Mouse (Mus musculus) kidney, postnatal 0 days (tissue): Measurements from ENCODE around the gene Begain. TPM values are rescaled to one million over a fixed set of nuclear protein-coding genes. Genes with fewer than 3 reads are reported as not detected.
A peak's percentile ranks its signal among the peaks of the same experiment; 100 is the strongest.

Experiments used
- ATAC-seq: fragments of 200-750 bp; cut with Nextera tagmentation; replicated peaks from 2 replicates; pipeline ENCODE4 v1.8.0; 2017; ENCODE audit warnings: low read depth, moderate number of reproducible peaks, moderate TSS enrichment, moderate library complexity; ENCODE audit not compliant: low FRiP score
- DNase-seq: peaks from one replicate; pipeline ENCODE4 v3.0.0-alpha.2; 2016; ENCODE audit warnings: low spot score
- H3K27ac ChIP-seq: fragments of 300-500 bp; sonication (generic); 2 replicates; pipeline ENCODE4 v1.5.1; 2014; ENCODE audit warnings: mild to moderate bottlenecking
- H3K27me3 ChIP-seq: fragments of 300-500 bp; sonication (generic); 2 replicates; pipeline ENCODE4 v1.6.1; 2014; ENCODE audit warnings: low read length, mixed read lengths; ENCODE audit not compliant: insufficient read depth
- H3K36me3 ChIP-seq: fragments of 300-500 bp; sonication (generic); 2 replicates; pipeline ENCODE4 v1.6.1; 2014; ENCODE audit warnings: low read length, mixed read lengths; ENCODE audit not compliant: insufficient read depth
- H3K4me1 ChIP-seq: fragments of 300-500 bp; sonication (generic); replicated peaks from 2 replicates; pipeline ENCODE4 v1.6.1; 2014; ENCODE audit warnings: antibody characterized with exemption, low read length, mixed read lengths; ENCODE audit not compliant: insufficient read depth
- H3K4me2 ChIP-seq: fragments of 300-500 bp; sonication (generic); 2 replicates; pipeline ENCODE4 v1.6.1; 2014; ENCODE audit warnings: mild to moderate bottlenecking, low read length, moderate library complexity, mixed read lengths
- H3K4me3 ChIP-seq: fragments of 300-500 bp; sonication (generic); replicated peaks from 2 replicates; pipeline ENCODE4 v1.5.1; 2014; ENCODE audit warnings: low read depth, low read length
- H3K9ac ChIP-seq: fragments of 300-500 bp; sonication (generic); 2 replicates; pipeline ENCODE4 v1.6.1; 2014; ENCODE audit warnings: low read depth, low read length
- H3K9me3 ChIP-seq: fragments of 300-500 bp; sonication (generic); replicated peaks from 2 replicates; pipeline ENCODE4 v1.6.1; 2016; ENCODE audit warnings: low read length, inconsistent platforms, mixed read lengths
- CTCF ChIP-seq: IDR thresholded peaks from 2 replicates; pipeline ENCODE4 v1.5.1; 2016; ENCODE audit warnings: antibody characterized with exemption, low read depth, mild to moderate bottlenecking, moderate library complexity
- WGBS: fragments of 180-500 bp; shearing (Covaris S2); extraction: QIAGEN DNeasy Blood & Tissue Kit; methylation state at CpG from one replicate; pipeline ENCODE4 v1.1.7; 2014; 5-methylcytosine and 5-hydroxymethylcytosine counted together
- polyA plus RNA-seq: library from polyadenylated mRNA; unstranded; fragments of >200 nt; fragmentation: Nextera tagmentation; extraction: Ambion mirVana; gene quantifications from 2 replicates; pipeline ENCODE4 v1.2.1, GENCODE M21; 2015

The Begain gene
- 3.0 and 3.2 TPM in 2 replicates for polyA plus RNA-seq

DNA sequence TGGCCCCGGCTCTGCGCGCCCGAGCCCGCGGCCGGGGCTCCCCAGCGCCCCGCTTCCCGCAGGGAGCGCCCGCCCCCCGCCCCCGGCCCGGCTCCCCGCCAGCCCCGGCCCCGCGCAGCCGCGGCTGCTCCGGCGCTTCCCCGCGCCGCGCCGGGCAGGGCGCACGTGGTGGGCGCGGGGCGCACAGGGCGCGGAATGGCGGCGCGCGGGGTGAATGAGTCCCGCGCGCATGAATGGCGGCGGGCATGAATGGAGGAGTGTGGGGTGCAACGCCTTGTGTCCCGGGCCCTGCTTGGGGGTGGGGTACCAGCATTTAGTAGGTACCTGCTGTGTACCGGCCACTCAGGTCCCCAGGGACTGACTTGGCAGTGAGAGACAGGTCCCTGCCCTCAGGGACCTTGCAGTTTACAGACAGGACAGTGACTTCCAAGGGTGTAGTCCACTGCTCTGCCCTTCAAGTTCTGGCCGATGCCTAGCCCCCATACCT is at the start of gene Begain:
Begain (minus strand) TSS at position 51 of the 487 bp plus-strand sequence.
- no peak for TF ChIP-seq CTCF
- H3K27me3 ChIP-seq, result no peaks in the 10 kb centered on the region
- H3K9me3 ChIP-seq, result no peaks in the 10 kb centered on the region
- H3K4me3 ChIP-seq, result peak within 1 kb of the TSS; percentile 48
- H3K36me3 ChIP-seq, result no peaks in the 10 kb centered on the region
- no peak within 1 kb of the TSS for H3K27ac ChIP-seq
- ATAC-seq (peak; percentile 37), DNase-seq (no peak)
- peaks cover 10% of the 10 kb centered on the region; the same call in 1 of the 2 replicates for H3K4me1 ChIP-seq
- H3K4me2 ChIP-seq, result peak within 1 kb of the TSS; percentile 97
- under 1% methylated on average over 31 of the region's 48 CpGs for WGBS
- H3K9ac ChIP-seq, result peak within 1 kb of the TSS; percentile 61

DNA sequence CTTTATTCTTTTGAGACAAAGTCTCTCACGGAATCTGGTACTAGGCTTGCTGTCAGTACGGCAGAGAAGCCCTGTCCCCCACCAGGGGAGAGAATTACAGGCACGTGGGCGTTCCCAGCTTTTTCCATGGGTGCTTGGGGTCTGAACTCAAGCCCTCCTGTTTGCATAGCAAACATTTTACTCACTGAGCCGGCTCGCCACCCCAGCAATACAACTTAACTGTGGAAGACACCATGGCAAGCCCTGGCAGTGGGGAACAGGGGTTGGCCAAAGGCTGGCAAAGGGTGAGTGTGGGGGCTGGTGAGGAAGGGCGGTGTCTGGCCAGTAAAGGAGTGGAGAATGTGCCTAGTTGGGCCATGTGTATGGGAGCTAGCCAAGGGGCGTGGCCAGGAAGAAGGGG is 47.7 kb upstream of the Begain start:
- H3K4me3 ChIP-seq, result no peak overlapping the region
- no peak overlapping the region for H3K9ac ChIP-seq
- H3K9me3 ChIP-seq, result no peaks in the 10 kb centered on the region
- 63% methylated on average over 8 of the region's 8 CpGs for WGBS
- DNase-seq (no peak), ATAC-seq (no peak)
- H3K4me1 ChIP-seq, result no peaks in the 10 kb centered on the region
- H3K27me3 ChIP-seq, result no peaks in the 10 kb centered on the region
- no peak overlapping the region for H3K27ac ChIP-seq
- H3K4me2 ChIP-seq, result no peak overlapping the region
- no peaks in the 10 kb centered on the region for H3K36me3 ChIP-seq
- TF ChIP-seq CTCF, result no peak

DNA sequence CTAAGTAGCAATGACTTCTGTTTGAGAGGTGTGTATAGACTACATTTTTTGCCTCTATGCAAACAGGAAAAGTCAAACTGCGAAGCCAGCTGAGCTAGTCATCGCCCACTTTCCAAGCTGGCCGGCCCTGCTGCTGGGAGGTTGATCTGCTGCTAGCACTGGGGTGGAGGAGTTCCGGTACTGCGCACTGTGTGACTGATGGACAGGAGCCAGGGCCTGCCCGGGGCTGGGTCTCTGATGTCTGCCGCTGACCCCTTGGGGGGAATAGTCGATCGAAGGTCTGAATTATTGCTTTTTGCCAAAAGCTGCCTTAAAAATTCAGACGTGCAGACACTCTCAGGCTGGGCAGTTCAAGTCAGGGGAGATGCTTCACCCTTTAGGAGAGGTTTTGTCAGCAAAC is 47.1 kb upstream of the Begain start:
- Histone ChIP-seq H3K27me3 (no peaks in the 10 kb centered on the region), H3K9me3 (no peaks in the 10 kb centered on the region), H3K4me1 (no peaks in the 10 kb centered on the region), H3K27ac (no peak overlapping the region), H3K4me3 (no peak overlapping the region), H3K4me2 (no peak overlapping the region), H3K9ac (no peak overlapping the region), H3K36me3 (no peaks in the 10 kb centered on the region)
- DNase-seq (no peak), ATAC-seq (no peak)
- WGBS, result 58% methylated on average over 10 of the region's 10 CpGs
- TF ChIP-seq CTCF, result no peak

DNA sequence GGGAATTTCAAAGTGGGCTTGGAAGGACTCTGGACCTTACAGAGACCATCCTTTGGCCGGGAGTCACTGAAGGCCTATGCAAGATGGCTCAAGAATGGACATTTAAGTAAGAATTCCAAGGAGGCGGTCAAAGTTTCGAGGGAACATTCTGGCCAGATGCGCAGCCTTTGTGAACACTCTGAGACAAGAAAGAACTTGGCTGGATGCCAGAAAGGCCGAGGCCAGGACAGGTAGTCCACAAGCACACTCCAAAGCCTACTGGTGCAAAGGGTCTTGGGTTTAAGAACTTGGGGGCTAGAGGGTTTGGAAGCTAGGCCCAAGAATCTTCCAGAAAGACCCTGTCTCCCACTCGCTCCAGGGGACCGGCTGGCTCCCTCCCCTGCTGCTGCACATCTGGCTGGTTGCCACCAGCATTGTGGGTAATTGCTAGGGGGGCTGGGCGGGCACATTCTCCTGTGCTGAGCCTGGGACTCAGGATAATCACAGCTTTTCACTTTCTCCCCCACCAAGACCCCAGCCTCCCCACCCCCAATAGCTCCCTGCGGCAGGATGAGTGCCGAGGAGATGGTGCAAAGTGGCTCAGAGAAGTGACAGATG is 45.1 kb upstream of the Begain start:
- H3K4me3 ChIP-seq, result no peak overlapping the region
- 55% methylated on average over 10 of the region's 10 CpGs for WGBS
- no peak for ATAC-seq
- H3K4me1 ChIP-seq, result no peaks in the 10 kb centered on the region
- no peak overlapping the region for H3K9ac ChIP-seq
- no peaks in the 10 kb centered on the region for H3K9me3 ChIP-seq
- DNase-seq, result no peak
- no peak overlapping the region for H3K27ac ChIP-seq
- H3K4me2 ChIP-seq, result no peak overlapping the region
- no peaks in the 10 kb centered on the region for H3K27me3 ChIP-seq
- no peaks in the 10 kb centered on the region for H3K36me3 ChIP-seq
- no peak for TF ChIP-seq CTCF

DNA sequence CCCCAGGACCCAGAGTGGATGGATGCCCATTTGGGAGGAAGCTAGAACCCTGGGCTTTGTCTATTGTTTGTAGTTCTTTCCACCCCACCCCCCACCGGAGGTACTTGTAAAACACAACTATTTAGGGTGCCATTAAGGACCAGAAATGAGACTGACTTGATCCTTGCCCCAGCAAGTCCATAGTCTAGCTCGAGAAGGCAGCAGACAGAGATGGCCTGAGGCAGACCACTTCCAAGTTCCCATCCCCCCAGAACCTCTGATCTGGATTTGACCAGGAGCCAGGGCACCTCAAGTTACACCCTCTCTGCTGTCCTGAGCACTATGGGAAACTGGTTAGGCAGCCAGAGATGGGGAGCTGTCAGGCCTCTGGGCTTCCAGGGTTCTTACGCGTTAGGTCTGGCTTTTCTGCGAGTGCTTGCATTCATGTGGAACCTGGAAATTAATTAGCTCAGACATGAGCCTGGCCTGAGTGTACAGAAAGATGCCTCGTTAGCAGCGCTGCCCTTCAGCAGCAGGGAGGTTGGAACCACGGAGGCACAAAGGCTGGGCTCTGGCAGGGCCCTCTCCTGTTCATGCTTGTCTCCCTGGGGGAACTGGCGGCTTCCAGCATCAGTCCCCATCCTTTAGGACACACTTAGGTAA is 44.5 kb upstream of the Begain start:
- peak; percentile 4 for DNase-seq

DNA sequence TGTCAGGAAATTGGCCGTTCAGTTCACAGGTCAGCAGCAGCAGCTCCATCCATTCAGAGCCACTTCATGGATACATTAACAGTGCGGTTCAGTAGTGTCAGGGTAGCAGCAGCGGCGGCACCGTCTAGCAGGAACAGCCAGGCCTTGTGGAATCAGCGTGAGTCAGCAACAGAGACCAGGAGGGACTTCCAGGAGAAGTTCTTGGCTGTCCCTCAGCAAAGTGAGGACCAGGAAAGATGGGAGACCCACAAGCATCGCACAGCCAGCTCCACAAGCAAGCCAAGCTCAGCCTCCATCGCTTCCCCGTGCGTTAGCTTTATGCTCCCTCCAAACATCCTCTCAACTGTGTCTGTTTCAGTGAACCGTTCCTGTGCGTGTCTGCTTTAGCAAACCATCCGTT is 40.9 kb upstream of the Begain start:
- Histone ChIP-seq H3K4me1 (no peaks in the 10 kb centered on the region), H3K4me2 (no peak overlapping the region), H3K9ac (no peak overlapping the region), H3K9me3 (no peaks in the 10 kb centered on the region), H3K27ac (no peak overlapping the region), H3K36me3 (no peaks in the 10 kb centered on the region), H3K27me3 (no peaks in the 10 kb centered on the region), H3K4me3 (no peak overlapping the region)
- no peak for TF ChIP-seq CTCF
- no peak for DNase-seq
- no peak for ATAC-seq
- 87% methylated on average over 13 of the region's 13 CpGs for WGBS

More for the DNA sequence above, 44.5 kb upstream of the Begain start:
- H3K4me1 ChIP-seq, result no peaks in the 10 kb centered on the region
- no peaks in the 10 kb centered on the region for H3K36me3 ChIP-seq
- no peak for ATAC-seq
- H3K9me3 ChIP-seq, result no peaks in the 10 kb centered on the region
- WGBS, result 33% methylated on average over 9 of the region's 9 CpGs
- H3K27me3 ChIP-seq, result no peaks in the 10 kb centered on the region
- TF ChIP-seq CTCF, result no peak
- no peak overlapping the region for H3K4me2 ChIP-seq
- no peak overlapping the region for H3K27ac ChIP-seq
- H3K4me3 ChIP-seq, result no peak overlapping the region
- H3K9ac ChIP-seq, result no peak overlapping the region
